Mouse (Mus musculus): Measurements from ENCODE around the gene Arpc3. TPM values are rescaled to one million over a fixed set of nuclear protein-coding genes. Genes with fewer than 3 reads are reported as not detected.

The Arpc3 gene
- polyA plus RNA-seq, 1 experiment from 2014 or later: 136 TPM

GRCm38 (mm10) chr5:122445051-122445610, 53.5 kb downstream of the Arpc3 start:
- no peaks in the 10 kb centered on the region for H3K4me1 ChIP-seq (replicated peaks; ENCODE audit: insufficient read depth, low read length)
- 85% methylated on average over 11 of the region's 11 CpGs for WGBS

GRCm38 (mm10) chr5:122447857-122448256, 56.2 kb downstream of the Arpc3 start:
- Histone ChIP-seq H3K36me3 (ENCODE audit: insufficient read depth, low read length) (peaks cover 32% of the 10 kb centered on the region), H3K4me1 (replicated peaks; ENCODE audit: insufficient read depth, low read length) (no peaks in the 10 kb centered on the region), H3K9me3 (replicated peaks; ENCODE audit: low read length) (no peaks in the 10 kb centered on the region), H3K4me2 (ENCODE audit: low read length) (no peak overlapping the region), H3K27ac (no peak overlapping the region), H3K9ac (ENCODE audit: low read depth, low read length) (no peak overlapping the region), H3K27me3 (ENCODE audit: insufficient read depth, low read length) (no peaks in the 10 kb centered on the region), H3K4me3 (replicated peaks; ENCODE audit: low read depth, low read length) (no peak overlapping the region)
- 90% methylated on average over 8 of the region's 8 CpGs for WGBS
- DNase-seq (ENCODE audit: low spot score) (no peak), ATAC-seq (replicated peaks; ENCODE audit: low FRiP score, low read depth) (no peak)
- TF ChIP-seq CTCF (IDR thresholded peaks at IDR 0.05; ENCODE audit: low read depth): no peak

More at GRCm38 (mm10) chr5:122445051-122445610, 53.5 kb downstream of the Arpc3 start:
- no peaks in the 10 kb centered on the region for H3K27me3 ChIP-seq (ENCODE audit: insufficient read depth, low read length)
- no peak overlapping the region for H3K27ac ChIP-seq
- H3K9ac ChIP-seq (ENCODE audit: low read depth, low read length): no peak overlapping the region
- no peak for DNase-seq (ENCODE audit: low spot score)
- no peak for ATAC-seq (replicated peaks; ENCODE audit: low FRiP score, low read depth)
- H3K36me3 ChIP-seq (ENCODE audit: insufficient read depth, low read length): peaks cover 51% of the 10 kb centered on the region
- TF ChIP-seq CTCF (IDR thresholded peaks at IDR 0.05; ENCODE audit: low read depth): no peak
- H3K4me3 ChIP-seq (replicated peaks; ENCODE audit: low read depth, low read length): no peak overlapping the region
- H3K4me2 ChIP-seq (ENCODE audit: low read length): no peak overlapping the region
- no peaks in the 10 kb centered on the region for H3K9me3 ChIP-seq (replicated peaks; ENCODE audit: low read length)

- Histone ChIP-seq H3K36me3 (ENCODE audit: insufficient read depth, low read length) (peaks cover 30% of the 10 kb centered on the region), H3K4me3 (replicated peaks; ENCODE audit: low read depth, low read length) (no peak overlapping the region), H3K9ac (ENCODE audit: low read depth, low read length) (no peak overlapping the region), H3K4me2 (ENCODE audit: low read length) (no peak overlapping the region), H3K27me3 (ENCODE audit: insufficient read depth, low read length) (no peaks in the 10 kb centered on the region), H3K9me3 (replicated peaks; ENCODE audit: low read length) (no peaks in the 10 kb centered on the region), H3K4me1 (replicated peaks; ENCODE audit: insufficient read depth, low read length) (no peaks in the 10 kb centered on the region), H3K27ac (no peak overlapping the region)
- WGBS: 82% methylated on average over 5 of the region's 5 CpGs
- TF ChIP-seq CTCF (IDR thresholded peaks at IDR 0.05; ENCODE audit: low read depth): 0 out of 2 replicates have a peak, but pooled peaks have one; percentile 5
- no peak for DNase-seq (ENCODE audit: low spot score)
- ATAC-seq (replicated peaks; ENCODE audit: low FRiP score, low read depth): no peak
These were observed 57.2 kb downstream of the Arpc3 start for GRCm38 (mm10) chr5:122448869-122449268.

- Histone ChIP-seq H3K9ac (ENCODE audit: low read depth, low read length) (no peak overlapping the region), H3K36me3 (ENCODE audit: insufficient read depth, low read length) (peaks cover 26% of the 10 kb centered on the region), H3K27me3 (ENCODE audit: insufficient read depth, low read length) (no peaks in the 10 kb centered on the region), H3K4me2 (ENCODE audit: low read length) (no peak overlapping the region), H3K4me3 (replicated peaks; ENCODE audit: low read depth, low read length) (no peak overlapping the region), H3K4me1 (replicated peaks; ENCODE audit: insufficient read depth, low read length) (no peaks in the 10 kb centered on the region), H3K9me3 (replicated peaks; ENCODE audit: low read length) (no peaks in the 10 kb centered on the region), H3K27ac (no peak overlapping the region)
- DNase-seq (ENCODE audit: low spot score) (no peak), ATAC-seq (replicated peaks; ENCODE audit: low FRiP score, low read depth) (0 out of 2 replicates have a peak, but pooled peaks have one; percentile 14)
- no peak for TF ChIP-seq CTCF (IDR thresholded peaks at IDR 0.05; ENCODE audit: low read depth)
- 51% methylated on average over 7 of the region's 7 CpGs for WGBS
These were observed 58.3 kb downstream of the Arpc3 start for GRCm38 (mm10) chr5:122449946-122450345.

GRCm38 (mm10) chr5:122450913-122451317, 59.2 kb downstream of the Arpc3 start:
- ATAC-seq (replicated peaks; ENCODE audit: low FRiP score, low read depth) (no peak), DNase-seq (ENCODE audit: low spot score) (no peak)
- TF ChIP-seq CTCF (IDR thresholded peaks at IDR 0.05; ENCODE audit: low read depth): no peak
- Histone ChIP-seq H3K27ac (no peak overlapping the region), H3K36me3 (ENCODE audit: insufficient read depth, low read length) (peaks cover 30% of the 10 kb centered on the region), H3K9ac (ENCODE audit: low read depth, low read length) (no peak overlapping the region), H3K9me3 (replicated peaks; ENCODE audit: low read length) (no peaks in the 10 kb centered on the region), H3K27me3 (ENCODE audit: insufficient read depth, low read length) (no peaks in the 10 kb centered on the region), H3K4me1 (replicated peaks; ENCODE audit: insufficient read depth, low read length) (no peaks in the 10 kb centered on the region), H3K4me3 (replicated peaks; ENCODE audit: low read depth, low read length) (no peak overlapping the region), H3K4me2 (ENCODE audit: low read length) (no peak overlapping the region)
- 62% methylated on average over 5 of the region's 5 CpGs for WGBS

- H3K4me2 ChIP-seq (ENCODE audit: low read length): no peak overlapping the region
- TF ChIP-seq CTCF (IDR thresholded peaks at IDR 0.05; ENCODE audit: low read depth): no peak
- no peak overlapping the region for H3K4me3 ChIP-seq (replicated peaks; ENCODE audit: low read depth, low read length)
- no peaks in the 10 kb centered on the region for H3K4me1 ChIP-seq (replicated peaks; ENCODE audit: insufficient read depth, low read length)
- no peaks in the 10 kb centered on the region for H3K27me3 ChIP-seq (ENCODE audit: insufficient read depth, low read length)
- no peaks in the 10 kb centered on the region for H3K9me3 ChIP-seq (replicated peaks; ENCODE audit: low read length)
- peaks cover 32% of the 10 kb centered on the region for H3K36me3 ChIP-seq (ENCODE audit: insufficient read depth, low read length)
- no peak for DNase-seq (ENCODE audit: low spot score)
- no peak overlapping the region for H3K9ac ChIP-seq (ENCODE audit: low read depth, low read length)
- H3K27ac ChIP-seq: no peak overlapping the region
- 86% methylated on average over 5 of the region's 5 CpGs for WGBS
- ATAC-seq (replicated peaks; ENCODE audit: low FRiP score, low read depth): no peak
These were observed 59.6 kb downstream of the Arpc3 start for GRCm38 (mm10) chr5:122451324-122451723.

- DNase-seq (ENCODE audit: low spot score) (no peak), ATAC-seq (replicated peaks; ENCODE audit: low FRiP score, low read depth) (no peak; the same call in 1 of the 2 replicates)
- TF ChIP-seq CTCF (IDR thresholded peaks at IDR 0.05; ENCODE audit: low read depth): no peak
- H3K27me3 ChIP-seq (ENCODE audit: insufficient read depth, low read length): no peaks in the 10 kb centered on the region
- 67% methylated on average over 7 of the region's 7 CpGs for WGBS
- no peaks in the 10 kb centered on the region for H3K9me3 ChIP-seq (replicated peaks; ENCODE audit: low read length)
- no peaks in the 10 kb centered on the region for H3K4me1 ChIP-seq (replicated peaks; ENCODE audit: insufficient read depth, low read length)
- no peak overlapping the region for H3K4me3 ChIP-seq (replicated peaks; ENCODE audit: low read depth, low read length)
- H3K9ac ChIP-seq (ENCODE audit: low read depth, low read length): no peak overlapping the region
- no peak overlapping the region for H3K4me2 ChIP-seq (ENCODE audit: low read length)
- peaks cover 35% of the 10 kb centered on the region for H3K36me3 ChIP-seq (ENCODE audit: insufficient read depth, low read length)
- peak overlapping the region; percentile 54 for H3K27ac ChIP-seq
These were observed 60.5 kb downstream of the Arpc3 start for GRCm38 (mm10) chr5:122452194-122452593.
